Mouse (Mus musculus) monocyte, adult 2 months (primary cell): ENCODE data around the gene Fnip2.
"Not testable (repeated sequence)": the region's sequence is repeated elsewhere in the genome, so short reads cannot be mapped to it uniquely, and the experiment has no call there.

ENCODE experiments used
- DNase-seq, 2 experiments: peaks; one replicate each; pipeline ENCODE4 v3.0.0; 2022; ENCODE audit warnings: low spot score in 2 of 2, low read depth in 1 of 2

The Fnip2 gene

DNA sequence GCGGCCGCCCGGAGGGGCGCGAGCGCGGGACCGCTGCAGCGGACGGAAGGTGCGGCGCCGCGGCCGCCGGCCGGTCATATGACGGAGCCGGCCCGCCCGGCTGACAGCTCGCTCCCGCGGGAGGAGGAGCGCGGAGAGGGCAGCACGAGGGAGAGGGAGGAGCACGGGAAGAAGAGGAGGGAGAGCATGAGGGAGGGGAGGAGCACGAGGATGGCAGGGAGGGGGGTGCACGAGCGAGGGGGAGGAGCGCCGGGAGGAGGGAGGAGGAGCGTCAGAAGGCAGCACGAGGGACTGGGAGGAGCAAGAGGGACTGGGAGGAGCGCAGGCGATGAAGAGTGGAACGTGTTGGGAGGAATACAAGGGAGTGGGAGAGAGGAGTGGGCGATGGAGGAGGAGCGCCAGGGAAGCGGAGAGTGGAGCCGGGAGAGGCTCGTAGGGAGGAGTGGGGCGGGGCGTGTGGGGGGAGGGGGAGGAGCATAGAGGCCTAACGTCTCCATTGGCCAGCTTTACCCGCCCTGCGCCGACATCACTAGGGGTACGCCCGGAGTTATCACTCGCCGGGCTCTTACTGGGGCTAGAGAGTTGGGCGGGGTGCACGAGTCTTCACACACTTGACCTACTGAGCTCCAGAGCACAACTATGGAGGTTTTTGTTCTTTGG, at the start of gene Fnip2:
Fnip2 (minus strand) TSS at position 94 of the 660 bp plus-strand sequence.
- DNase-seq: peak; percentile 44 to 74

DNA sequence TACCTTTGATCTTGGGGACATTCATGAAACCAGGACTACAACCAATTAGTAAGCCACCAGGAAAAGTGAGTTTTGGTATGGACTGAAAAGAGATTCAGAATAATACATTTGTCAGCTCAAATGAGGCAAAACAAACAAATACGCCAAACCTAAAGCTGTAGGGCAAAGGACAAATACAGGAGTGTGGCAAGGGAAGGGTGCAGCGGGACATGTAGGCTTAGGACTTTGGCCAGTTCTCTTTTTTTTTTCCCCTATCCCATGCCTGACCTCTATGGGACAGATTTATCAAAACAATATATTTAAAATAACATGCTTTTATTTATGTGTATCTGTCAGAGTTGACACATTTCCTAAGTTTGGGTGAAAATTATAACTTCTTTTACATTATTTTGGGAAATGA, 42.3 kb upstream of the Fnip2 start:
- DNase-seq: no peak

- DNase-seq: no peak
Observed at GRCm38 (mm10) chr3:79595468-79595867, 27.9 kb upstream of the Fnip2 start.

GRCm38 (mm10) chr3:79591793-79592471, 24.3 kb upstream of the Fnip2 start:
- no peak for DNase-seq

GRCm38 (mm10) chr3:79590863-79591792, 23.5 kb upstream of the Fnip2 start, which contains the start of gene Ppid:
Ppid (plus strand) TSS chr3:79591342.
- peak in 1 of 2 experiments; percentile 42 for DNase-seq

DNA sequence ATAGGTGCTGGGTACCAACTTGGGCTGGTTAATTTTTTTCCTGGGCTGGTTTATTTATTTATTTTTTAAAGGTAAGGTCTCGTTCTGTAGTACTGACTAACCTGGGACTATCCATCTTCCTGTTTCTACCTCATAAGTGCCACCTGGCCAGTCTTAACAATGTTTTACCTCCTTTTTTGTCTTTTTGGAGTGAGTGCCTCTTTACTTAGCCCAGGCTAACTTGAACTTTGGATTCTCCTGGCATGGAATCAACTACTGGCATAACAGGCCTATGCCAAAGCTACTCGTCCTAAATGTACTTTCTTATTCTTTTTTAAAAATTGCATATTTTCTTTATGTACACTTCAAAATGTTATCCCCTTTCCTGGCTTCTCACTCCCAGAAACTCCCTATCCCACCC, 22.1 kb upstream of the Fnip2 start:
- no peak for DNase-seq

DNA sequence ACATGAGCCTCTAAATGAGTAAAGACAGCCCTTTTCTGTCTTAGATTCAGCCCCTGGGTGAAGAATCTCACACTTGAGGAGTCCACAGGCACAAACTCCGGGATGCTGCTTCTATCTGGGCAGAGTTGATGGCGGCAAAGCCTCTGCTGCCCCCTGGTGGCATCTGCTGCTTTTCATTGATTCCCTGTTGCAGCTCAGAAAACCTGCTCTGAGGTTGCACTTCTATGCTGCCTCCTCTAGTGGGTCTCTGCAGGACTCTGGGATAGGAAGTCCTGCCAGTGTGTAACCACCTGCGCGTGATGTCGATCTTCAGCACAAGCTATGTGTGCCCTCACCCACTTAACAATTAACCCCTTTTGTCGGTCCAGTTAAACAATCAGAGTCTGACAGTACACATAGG, 19.2 kb upstream of the Fnip2 start:
- peak; percentile 61 to 77 for DNase-seq

DNA sequence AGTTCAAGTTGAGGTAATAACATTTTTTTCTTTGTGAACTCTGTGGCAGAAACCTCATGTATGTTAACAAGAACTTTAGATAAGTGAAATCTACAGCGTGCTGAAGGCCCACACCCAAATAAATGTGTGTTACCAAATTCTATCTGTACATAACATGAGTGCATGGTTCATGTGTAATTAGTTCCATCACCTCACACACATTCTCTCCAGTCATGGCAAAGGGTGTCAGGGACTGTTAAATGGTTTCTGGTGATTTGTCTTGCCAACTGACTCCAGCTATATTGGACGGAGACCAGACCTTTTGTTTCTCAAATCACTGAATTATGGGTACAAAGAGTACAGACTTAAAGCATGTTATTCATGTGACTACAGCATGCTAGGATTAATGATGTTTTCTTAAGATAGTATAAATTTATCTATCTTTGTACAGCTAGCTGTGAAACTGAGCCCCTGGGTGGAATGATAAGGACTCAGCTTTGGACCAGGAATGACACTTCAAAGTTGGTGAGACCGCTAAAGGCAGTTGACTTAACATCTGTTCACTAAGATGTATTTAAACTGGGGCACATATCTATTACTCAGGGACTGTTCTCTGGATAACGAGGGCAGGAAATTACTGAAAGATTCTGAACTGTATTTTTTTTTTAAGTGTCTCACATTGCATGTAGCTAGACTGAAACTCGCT, 12.4 kb upstream of the Fnip2 start:
- DNase-seq: no peak

DNA sequence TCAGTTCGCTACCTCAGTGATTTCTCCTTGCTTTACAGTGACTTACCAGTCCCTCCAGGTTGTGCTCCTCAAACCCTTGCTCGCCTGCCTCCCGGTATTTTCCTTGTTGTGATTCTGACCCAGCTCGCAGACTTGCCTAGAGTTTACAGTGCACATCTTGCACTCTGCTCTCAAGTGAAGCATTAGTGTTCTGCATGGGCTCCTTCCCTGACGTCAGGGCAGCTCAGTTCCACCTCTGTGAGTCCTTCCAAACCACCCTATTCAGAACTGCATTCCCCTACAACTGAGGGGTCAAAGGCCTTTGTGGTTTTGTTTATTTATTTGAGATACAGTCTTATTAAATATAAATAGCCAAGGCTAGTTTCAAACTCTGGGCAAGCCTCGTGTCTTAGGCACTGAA, 10.6 kb upstream of the Fnip2 start:
- DNase-seq: no peak

- no peak for DNase-seq
Observed at GRCm38 (mm10) chr3:79577606-79578005, 10.0 kb upstream of the Fnip2 start.

- DNase-seq: no peak
Observed at GRCm38 (mm10) chr3:79576865-79577264, 9.3 kb upstream of the Fnip2 start.

DNA sequence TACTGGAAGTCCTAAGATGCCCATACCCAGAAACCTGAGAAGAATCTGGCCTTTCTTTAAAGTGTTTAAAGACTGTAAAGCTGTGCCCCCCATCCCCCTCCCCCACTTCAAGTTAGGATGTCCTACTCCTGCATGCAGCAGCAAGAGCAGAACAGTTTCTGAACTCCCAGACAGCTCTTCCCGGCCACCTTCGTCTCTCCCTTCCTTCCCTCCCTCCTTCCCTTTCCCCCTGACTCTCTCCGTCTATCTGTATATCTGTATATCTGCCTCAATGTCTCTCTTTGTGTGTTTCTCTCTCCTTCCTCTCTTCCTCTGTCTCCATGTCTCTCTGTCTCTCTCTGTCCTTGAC, 8.8 kb upstream of the Fnip2 start:
- no peak for DNase-seq

- no peak for DNase-seq
Observed at GRCm38 (mm10) chr3:79575576-79576467, 8.2 kb upstream of the Fnip2 start.

- DNase-seq: no peak
Observed at GRCm38 (mm10) chr3:79574336-79574735, 6.7 kb upstream of the Fnip2 start.

GRCm38 (mm10) chr3:79573376-79573775, 5.8 kb upstream of the Fnip2 start:
- not testable (repeated sequence) for DNase-seq

DNA sequence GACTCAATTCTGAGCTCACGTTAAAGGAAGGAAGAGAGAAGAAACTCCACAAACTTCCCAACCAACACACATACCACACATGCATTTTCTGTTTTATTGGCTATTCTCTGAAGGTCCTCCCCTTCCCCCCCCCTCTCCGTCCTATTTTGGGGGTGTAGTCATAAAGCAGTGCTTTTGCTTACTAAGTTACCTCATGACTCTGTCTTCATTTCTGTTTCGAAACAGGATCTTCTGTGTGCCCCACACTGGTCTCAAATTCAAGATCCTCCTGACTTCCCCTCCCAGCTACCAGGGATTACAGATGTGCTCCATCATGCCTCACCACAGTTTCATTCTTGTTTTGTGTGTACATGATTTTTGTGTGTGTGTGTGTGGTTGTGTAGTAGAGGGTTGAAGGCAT, 4.8 kb upstream of the Fnip2 start:
- no peak for DNase-seq

DNA sequence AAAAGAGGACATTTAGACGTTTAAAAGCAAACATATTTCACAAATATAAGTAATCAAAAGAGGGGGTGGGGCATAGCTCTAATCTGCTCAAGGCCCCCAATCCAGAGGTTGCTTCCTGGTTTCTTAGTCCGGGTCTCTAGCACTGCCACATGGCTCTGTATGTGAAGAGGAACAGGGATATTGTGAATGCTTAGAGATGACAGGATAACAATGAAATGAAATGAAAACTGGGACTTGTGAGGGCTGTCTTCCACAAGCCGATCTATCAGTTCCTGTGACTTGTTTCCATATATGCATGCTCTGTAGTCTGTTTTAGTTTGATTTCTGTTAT, 1.7 kb upstream of the Fnip2 start:
- no peak for DNase-seq

- no peak for DNase-seq
Observed at GRCm38 (mm10) chr3:79568629-79569350, 1.2 kb upstream of the Fnip2 start.
